Mouse (Mus musculus): Measurements from ENCODE around the gene Tmem132d. TPM values are rescaled to one million over a fixed set of nuclear protein-coding genes. Genes with fewer than 3 reads are reported as not detected.

Gene Tmem132d
- polyA plus RNA-seq, 2 experiments, result 0.33 to 0.58 TPM

DNA sequence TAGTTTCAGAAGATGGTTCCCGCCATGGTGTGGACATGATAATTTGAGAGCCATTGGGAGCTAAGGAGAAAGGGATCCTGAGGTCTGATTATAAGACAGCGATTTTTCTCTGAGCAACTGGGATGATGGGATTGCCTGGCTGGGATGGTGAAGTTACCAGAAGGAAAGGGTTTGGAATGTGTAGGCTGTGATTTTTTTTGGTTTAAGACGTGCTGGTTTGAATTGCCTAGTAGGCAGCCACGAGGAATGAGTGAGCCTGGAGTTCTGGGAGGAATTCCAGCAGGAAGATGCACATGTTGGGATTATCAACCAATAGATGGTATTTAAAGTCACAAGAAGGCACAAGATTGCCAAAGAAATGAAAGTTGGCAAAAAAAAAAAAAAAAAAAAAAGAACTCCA, 470.2 kb downstream of the Tmem132d start:
- TF ChIP-seq POLR2A (IDR thresholded peaks at IDR 0.05; ENCODE audit: borderline replicate concordance, extremely low read depth, insufficient read depth, insufficient read length), result no peak

DNA sequence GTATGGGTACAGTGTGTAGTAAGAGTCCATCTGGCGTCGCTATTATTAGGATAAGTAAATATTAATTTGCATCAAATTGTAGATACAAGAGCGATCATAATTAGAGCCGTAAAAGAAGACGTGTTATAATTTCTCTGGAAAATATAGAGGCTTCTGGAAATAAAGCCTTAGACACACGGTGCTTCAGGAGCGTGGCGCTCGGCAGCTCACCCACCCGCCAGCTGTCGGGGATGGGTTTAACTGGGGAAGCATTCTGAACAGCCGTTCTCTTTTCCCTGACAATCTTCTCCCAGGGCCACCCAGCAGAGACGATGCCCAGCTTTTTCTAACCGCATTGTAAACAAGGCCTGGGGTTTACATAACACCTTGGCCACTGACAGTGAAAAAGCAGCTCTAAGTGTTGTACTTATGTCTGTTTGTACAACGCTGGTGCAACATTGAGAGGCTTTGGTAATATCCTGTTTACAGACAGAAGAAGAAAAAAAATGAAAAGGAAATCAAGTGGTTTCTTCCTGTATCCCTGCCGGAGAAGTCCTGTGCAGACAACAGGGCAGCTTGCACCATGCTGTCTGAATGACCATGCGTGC, 476.3 kb downstream of the Tmem132d start:
- WGBS, result 76% methylated on average over 17 of the region's 17 CpGs
- Histone ChIP-seq H3K4me2 (replicated peaks; ENCODE audit: low read depth, low read length, severe bottlenecking) (no peak overlapping the region), H3K36me3 (ENCODE audit: control insufficient read depth, insufficient read depth, low read length) (no peaks in the 10 kb centered on the region), H3K27me3 (ENCODE audit: control insufficient read depth, insufficient read depth, low read length) (no peaks in the 10 kb centered on the region), H3K9ac (ENCODE audit: low read depth, low read length, severe bottlenecking) (no peak overlapping the region), H3K4me3 (replicated peaks; ENCODE audit: low read length) (no peak overlapping the region), H3K9me3 (ENCODE audit: control insufficient read depth, low read length) (no peaks in the 10 kb centered on the region), H3K27ac (replicated peaks; ENCODE audit: low read depth, low read length) (no peak overlapping the region), H3K4me1 (ENCODE audit: control insufficient read depth, insufficient read depth, low read length) (no peaks in the 10 kb centered on the region)
- ATAC-seq (ENCODE audit: low FRiP score, low read depth) (no peak), DNase-seq (ENCODE audit: low spot score) (no peak)
- TF ChIP-seq POLR2A (IDR thresholded peaks at IDR 0.05; ENCODE audit: borderline replicate concordance, extremely low read depth, insufficient read depth, insufficient read length), result no peak

More for the DNA sequence above, 470.2 kb downstream of the Tmem132d start:
- no peak overlapping the region for H3K4me3 ChIP-seq (replicated peaks; ENCODE audit: low read length)
- no peak overlapping the region for H3K27ac ChIP-seq (replicated peaks; ENCODE audit: low read depth, low read length)
- WGBS, result 83% methylated on average over 4 of the region's 4 CpGs
- no peak overlapping the region for H3K9ac ChIP-seq (ENCODE audit: low read depth, low read length, severe bottlenecking)
- H3K36me3 ChIP-seq (ENCODE audit: control insufficient read depth, insufficient read depth, low read length), result no peaks in the 10 kb centered on the region
- H3K4me2 ChIP-seq (replicated peaks; ENCODE audit: low read depth, low read length, severe bottlenecking), result no peak overlapping the region
- no peaks in the 10 kb centered on the region for H3K27me3 ChIP-seq (ENCODE audit: control insufficient read depth, insufficient read depth, low read length)
- DNase-seq (ENCODE audit: low spot score) (no peak), ATAC-seq (ENCODE audit: low FRiP score, low read depth) (no peak)
- no peaks in the 10 kb centered on the region for H3K4me1 ChIP-seq (ENCODE audit: control insufficient read depth, insufficient read depth, low read length)
- no peaks in the 10 kb centered on the region for H3K9me3 ChIP-seq (ENCODE audit: control insufficient read depth, low read length)

DNA sequence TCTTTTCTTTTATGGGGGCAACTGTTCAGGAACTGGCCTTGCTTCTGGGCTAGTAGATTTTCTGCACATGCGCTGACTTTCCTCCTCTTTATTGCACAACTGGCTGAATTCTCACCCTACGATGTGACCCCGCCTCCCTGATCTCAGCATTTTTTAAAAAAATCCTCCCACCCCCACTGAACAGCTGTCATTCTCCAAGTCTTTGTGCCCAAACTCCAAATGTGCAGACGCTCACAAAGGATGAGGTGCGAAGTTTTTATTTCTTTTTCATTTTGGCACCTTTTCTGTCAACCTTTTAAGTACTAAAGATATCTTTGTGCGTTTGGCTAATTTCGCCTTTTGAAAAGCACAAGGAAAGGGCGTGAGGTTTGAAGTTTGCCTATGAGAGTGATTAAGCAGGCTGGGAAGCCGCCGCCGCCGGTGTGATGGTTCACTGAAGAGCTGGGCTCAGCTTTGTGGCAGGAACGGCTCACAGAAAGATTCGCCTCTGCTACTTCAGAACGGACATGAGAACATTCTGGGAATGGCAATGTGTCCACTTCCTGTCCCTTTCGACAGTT, 478.6 kb downstream of the Tmem132d start:
- Histone ChIP-seq H3K4me3 (replicated peaks; ENCODE audit: low read length) (no peak overlapping the region), H3K27ac (replicated peaks; ENCODE audit: low read depth, low read length) (no peak overlapping the region), H3K27me3 (ENCODE audit: control insufficient read depth, insufficient read depth, low read length) (no peaks in the 10 kb centered on the region), H3K9ac (ENCODE audit: low read depth, low read length, severe bottlenecking) (no peak overlapping the region), H3K36me3 (ENCODE audit: control insufficient read depth, insufficient read depth, low read length) (no peaks in the 10 kb centered on the region), H3K4me2 (replicated peaks; ENCODE audit: low read depth, low read length, severe bottlenecking) (no peak overlapping the region), H3K9me3 (ENCODE audit: control insufficient read depth, low read length) (no peaks in the 10 kb centered on the region), H3K4me1 (ENCODE audit: control insufficient read depth, insufficient read depth, low read length) (no peaks in the 10 kb centered on the region)
- no peak for ATAC-seq (ENCODE audit: low FRiP score, low read depth)
- no peak for DNase-seq (ENCODE audit: low spot score)
- WGBS, result 71% methylated on average over 16 of the region's 16 CpGs
- no peak for TF ChIP-seq POLR2A (IDR thresholded peaks at IDR 0.05; ENCODE audit: borderline replicate concordance, extremely low read depth, insufficient read depth, insufficient read length)

DNA sequence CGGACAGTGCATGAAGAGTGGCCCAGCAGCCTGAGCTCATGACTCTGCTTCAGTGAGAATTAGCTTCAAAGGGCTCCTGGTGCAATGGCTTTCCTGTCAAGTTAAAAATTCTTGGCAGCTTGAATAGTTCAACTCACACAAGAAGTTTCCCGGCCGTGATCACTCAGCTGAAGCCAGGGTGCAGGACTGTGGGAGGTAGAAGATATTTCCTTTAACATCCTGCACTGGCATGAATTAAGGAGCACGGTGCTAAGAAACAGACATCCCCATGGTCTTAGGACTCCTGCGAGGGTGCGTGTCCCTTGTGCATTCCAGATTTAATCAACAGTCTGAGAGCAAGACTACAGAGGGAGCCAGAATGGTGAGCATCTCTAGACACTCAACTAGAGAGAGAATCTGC, 480.1 kb downstream of the Tmem132d start:
- DNase-seq (ENCODE audit: low spot score) (no peak), ATAC-seq (ENCODE audit: low FRiP score, low read depth) (no peak)
- no peak for TF ChIP-seq POLR2A (IDR thresholded peaks at IDR 0.05; ENCODE audit: borderline replicate concordance, extremely low read depth, insufficient read depth, insufficient read length)
- WGBS, result 74% methylated on average over 6 of the region's 6 CpGs
- no peaks in the 10 kb centered on the region for H3K36me3 ChIP-seq (ENCODE audit: control insufficient read depth, insufficient read depth, low read length)
- H3K4me2 ChIP-seq (replicated peaks; ENCODE audit: low read depth, low read length, severe bottlenecking), result no peak overlapping the region
- no peak overlapping the region for H3K27ac ChIP-seq (replicated peaks; ENCODE audit: low read depth, low read length)
- H3K9me3 ChIP-seq (ENCODE audit: control insufficient read depth, low read length), result no peaks in the 10 kb centered on the region
- H3K27me3 ChIP-seq (ENCODE audit: control insufficient read depth, insufficient read depth, low read length), result no peaks in the 10 kb centered on the region
- H3K4me3 ChIP-seq (replicated peaks; ENCODE audit: low read length), result no peak overlapping the region
- no peak overlapping the region for H3K9ac ChIP-seq (ENCODE audit: low read depth, low read length, severe bottlenecking)
- no peaks in the 10 kb centered on the region for H3K4me1 ChIP-seq (ENCODE audit: control insufficient read depth, insufficient read depth, low read length)

DNA sequence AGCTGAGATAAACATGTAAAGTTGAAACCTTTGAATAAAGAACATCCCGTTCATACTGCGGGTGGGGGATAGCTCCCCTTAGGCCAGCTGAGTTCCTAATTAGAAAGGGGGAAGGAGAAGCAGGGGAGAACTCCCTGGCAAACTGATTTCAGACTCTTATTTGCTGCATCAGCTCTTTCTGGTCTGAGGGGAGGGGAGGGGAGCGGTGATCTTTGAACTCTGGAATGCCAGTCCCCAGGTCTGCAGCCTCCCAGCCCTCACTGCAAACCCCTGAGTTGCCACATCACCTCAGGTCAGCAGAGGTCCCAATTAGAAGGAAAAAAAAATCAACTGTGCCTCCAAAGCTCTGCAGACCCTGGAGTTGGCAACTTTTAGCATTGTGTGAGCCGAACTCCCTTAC, 482.3 kb downstream of the Tmem132d start:
- no peaks in the 10 kb centered on the region for H3K36me3 ChIP-seq (ENCODE audit: control insufficient read depth, insufficient read depth, low read length)
- no peak for ATAC-seq (ENCODE audit: low FRiP score, low read depth)

More for the DNA sequence above, 482.3 kb downstream of the Tmem132d start:
- H3K9ac ChIP-seq (ENCODE audit: low read depth, low read length, severe bottlenecking), result no peak overlapping the region
- no peaks in the 10 kb centered on the region for H3K27me3 ChIP-seq (ENCODE audit: control insufficient read depth, insufficient read depth, low read length)
- H3K27ac ChIP-seq (replicated peaks; ENCODE audit: low read depth, low read length), result no peak overlapping the region
- 49% methylated on average over 4 of the region's 4 CpGs for WGBS
- no peak overlapping the region for H3K4me3 ChIP-seq (replicated peaks; ENCODE audit: low read length)
- no peak overlapping the region for H3K4me2 ChIP-seq (replicated peaks; ENCODE audit: low read depth, low read length, severe bottlenecking)
- no peak for TF ChIP-seq POLR2A (IDR thresholded peaks at IDR 0.05; ENCODE audit: borderline replicate concordance, extremely low read depth, insufficient read depth, insufficient read length)
- H3K4me1 ChIP-seq (ENCODE audit: control insufficient read depth, insufficient read depth, low read length), result no peaks in the 10 kb centered on the region
- DNase-seq (ENCODE audit: low spot score), result no peak
- no peaks in the 10 kb centered on the region for H3K9me3 ChIP-seq (ENCODE audit: control insufficient read depth, low read length)

Data from limb, embryonic 14.5 days (tissue).